Comparison of ENCODE assay signal across 8 mouse cellular contexts in the genomic region with DNA sequence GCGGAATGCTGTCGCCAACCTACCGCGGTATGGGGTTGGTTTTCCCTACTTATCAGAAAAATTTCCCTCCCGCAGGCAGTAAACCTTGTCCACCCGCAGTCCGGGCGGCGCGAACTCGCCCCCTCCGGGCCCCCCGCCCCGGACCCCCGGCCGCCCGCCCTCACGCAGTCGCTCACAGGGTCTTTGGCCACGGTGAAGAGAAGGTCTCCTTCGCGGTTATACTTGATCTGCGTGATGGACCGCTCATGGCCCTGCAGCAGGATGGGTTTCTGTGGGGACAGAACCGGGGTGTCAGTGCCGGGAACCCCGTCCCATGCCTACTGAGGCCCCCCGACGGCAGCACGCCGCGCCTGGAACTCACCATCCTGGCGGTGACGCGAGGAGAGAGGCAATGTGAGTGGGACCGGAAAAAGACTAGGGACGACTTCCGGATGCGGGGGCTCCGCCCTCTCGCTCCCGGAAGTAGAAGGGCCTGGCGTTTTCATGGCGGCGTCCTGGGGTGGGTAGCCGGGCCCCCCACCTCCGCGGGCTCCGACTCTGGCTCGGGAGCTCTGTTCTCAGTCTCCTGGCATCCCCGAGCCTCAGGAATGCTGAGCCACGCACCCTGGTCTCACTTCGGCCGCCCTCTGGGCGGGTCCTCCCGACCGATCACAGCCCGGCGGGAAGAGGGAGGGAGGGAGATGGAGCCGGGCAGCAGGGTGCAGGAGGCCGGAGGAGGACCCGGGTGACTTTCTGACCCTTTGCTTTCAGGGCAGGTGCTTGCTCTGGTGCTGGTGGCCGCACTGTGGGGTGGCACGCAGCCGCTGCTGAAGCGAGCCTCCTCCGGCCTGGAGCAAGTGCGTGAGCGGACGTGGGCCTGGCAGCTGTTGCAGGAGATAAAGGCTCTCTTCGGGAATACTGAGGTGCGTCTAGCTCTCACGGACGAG. TPM values are rescaled to one million over a fixed set of nuclear protein-coding genes. Genes with fewer than 3 reads are reported as not detected.
A peak's percentile ranks its signal among the peaks of the same experiment; 100 is the strongest.
DNase-seq lines count a peak whose midpoint lies in the region; ATAC-seq and TF ChIP-seq lines count a peak whose summit lies in the region.

A gene (minus strand): TSS at position 416 of the 926 bp plus-strand sequence.
A gene (plus strand): TSS at position 436 of the 926 bp plus-strand sequence.

- H3K4me3 ChIP-seq in cerebellum, adult 2 months (replicated peaks; ENCODE audit: insufficient read depth, low read depth, low read length): peak within 1 kb of the TSS; percentile 88
- H3K4me3 ChIP-seq in forebrain, postnatal 0 days (ENCODE audit: low read depth, low read length): peak within 1 kb of the TSS; percentile 77

- H3K27ac ChIP-seq in cerebellum, adult 2 months (ENCODE audit: insufficient read depth, low read length): 0 out of 2 replicates have a peak within 1 kb of the TSS, but pooled peaks have one; percentile 42
- peak within 1 kb of the TSS; percentile 77 for H3K27ac ChIP-seq in forebrain, postnatal 0 days (ENCODE audit: low read depth, low read length)

- H3K4me1 ChIP-seq in cerebellum, adult 2 months (ENCODE audit: control insufficient read depth, insufficient read depth, low read length): peaks cover 10% of the 10 kb centered on the region
- H3K4me1 ChIP-seq in forebrain, postnatal 0 days (ENCODE audit: insufficient read depth): peaks cover 15% of the 10 kb centered on the region; the same call in 1 of the 2 replicates

- peak within 1 kb of the TSS; percentile 79 for H3K4me2 ChIP-seq in forebrain, postnatal 0 days (ENCODE audit: low read depth)

- ATAC-seq in forebrain, postnatal 0 days: peak; percentile 99

- TF ChIP-seq POLR2A in cerebellum, adult 2 months (IDR thresholded peaks at IDR 0.05; ENCODE audit: borderline replicate concordance, insufficient read depth, low read length): peak; percentile 82

- no peaks in the 10 kb centered on the region for H3K9me3 ChIP-seq in forebrain, postnatal 0 days (ENCODE audit: low read length)

- TF ChIP-seq CTCF in cerebellum, adult 2 months (IDR thresholded peaks at IDR 0.05; ENCODE audit: borderline replicate concordance, insufficient read depth, low read depth, low read length): no peak
- TF ChIP-seq CTCF in forebrain, postnatal 0 days (IDR thresholded peaks at IDR 0.05; ENCODE audit: low read depth): peak; percentile 43

- peak; percentile 86 for DNase-seq in Muller cell, postnatal 12 days (ENCODE audit: inconsistent ontology term)
- DNase-seq in cerebellum, adult 2 months: peak; percentile 82 to 84
- DNase-seq in forebrain, postnatal 0 days: peak; percentile 89
- DNase-seq in heart, postnatal 36 days: peak; percentile 78 to 86
- DNase-seq in layer of hippocampus, adult 8-10 months (ENCODE audit: low spot score in 2 of 2): peak; percentile 64 to 77
- peak; percentile 90 for DNase-seq in lung, postnatal 10 days
- DNase-seq in ovary, postnatal 14 days (ENCODE audit: low spot score): peak; percentile 69
- DNase-seq in thymus, postnatal 10 days (ENCODE audit: low spot score in 2 of 2): peak; percentile 78 to 84

- no peaks in the 10 kb centered on the region for H3K27me3 ChIP-seq in cerebellum, adult 2 months (ENCODE audit: control insufficient read depth, insufficient read depth, low read length)
- H3K27me3 ChIP-seq in forebrain, postnatal 0 days (ENCODE audit: insufficient read depth, low read length): no peaks in the 10 kb centered on the region

- H3K36me3 ChIP-seq in forebrain, postnatal 0 days (ENCODE audit: insufficient read depth): peaks cover 26% of the 10 kb centered on the region

- intact Hi-C loops in heart, postnatal 36 days (cut with DNase I): loop anchor here (5.0 to 10.0 kb wide), 2 partner anchors 138 to 266 kb away; a partner anchor contains a TSS

- under 1% methylated on average over 74 of the region's 74 CpGs for WGBS in cerebellum, adult 2 months
- 2% methylated on average over 73 of the region's 74 CpGs for WGBS in forebrain, postnatal 0 days

- H3K9ac ChIP-seq in forebrain, postnatal 0 days: peak within 1 kb of the TSS; percentile 86

RNA-seq across cellular contexts. Expression of the first gene that starts in this region (rescaled TPM):
- 231 and 232 TPM in 2 replicates for polyA plus RNA-seq in cerebellum, adult 2 months (2012; rRNA removed)
- 255 and 301 TPM in 2 replicates for total RNA-seq in forebrain, postnatal 0 days (2014; rRNA removed)
- 226 and 261 TPM in 2 replicates for polyA plus RNA-seq in forebrain, postnatal 0 days (2015; fragmentation: Nextera tagmentation; extraction: Ambion mirVana)
- total RNA-seq in heart, postnatal 36 days (2021): 100 to 1,000 TPM; 125 to 129 TPM
- 100 to 1,000 TPM; 119 to 128 (median 123) TPM for total RNA-seq in layer of hippocampus, adult 8-10 months (2022)

RNA-seq across cellular contexts. Expression of the second gene that starts in this region (rescaled TPM):
- 143 and 144 TPM in 2 replicates for polyA plus RNA-seq in cerebellum, adult 2 months (2012; rRNA removed)
- 151 and 155 TPM in 2 replicates for total RNA-seq in forebrain, postnatal 0 days (2014; rRNA removed)
- polyA plus RNA-seq in forebrain, postnatal 0 days (2015; fragmentation: Nextera tagmentation; extraction: Ambion mirVana): 215 and 218 TPM in 2 replicates
- total RNA-seq in heart, postnatal 36 days (2021): 10 to 100 TPM; 42.7 to 43.6 TPM
- total RNA-seq in layer of hippocampus, adult 8-10 months (2022): 10 to 100 TPM; 77.3 to 91.3 (median 84.6) TPM

Comparison
In these comparisons a context has a peak if more than half of its experiments do, and no peak if none do; other contexts are left out.
1. Peak in every context shown above with its lines: DNase-seq, ATAC-seq, H3K4me3 ChIP-seq and H3K27ac ChIP-seq.